ENCODE assay signal across 9 mouse cellular contexts in the genomic region with DNA sequence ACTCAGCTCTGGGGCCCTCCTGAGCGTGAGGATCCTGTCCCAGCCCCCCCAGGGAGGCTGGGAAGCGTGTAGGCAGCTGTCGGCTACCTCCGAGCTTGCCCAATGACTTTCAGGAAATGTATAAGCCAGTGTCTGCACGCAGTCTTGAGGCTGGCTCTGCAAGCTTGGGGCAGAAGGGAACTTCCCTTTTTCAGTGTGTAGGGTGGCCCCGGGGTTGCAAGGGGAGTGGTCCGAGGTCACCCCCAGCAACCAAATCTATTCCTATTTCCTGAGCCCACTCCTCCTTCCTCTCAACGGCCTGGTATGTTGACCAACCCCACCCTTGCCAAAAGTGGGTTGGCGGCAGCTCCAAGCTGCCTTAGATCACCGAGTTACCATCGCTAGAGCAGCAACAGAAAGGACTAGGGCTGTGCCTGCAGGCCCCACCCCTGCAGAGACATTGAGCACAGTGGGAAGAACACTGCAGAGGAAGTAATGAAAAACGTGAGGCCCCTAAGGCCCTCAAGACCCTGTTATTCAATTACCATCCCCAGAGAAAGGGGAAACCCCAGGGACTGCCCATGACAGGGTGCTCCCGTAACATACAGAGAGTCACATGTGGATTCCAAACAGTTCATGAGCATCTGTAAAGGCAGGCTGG. TPM values are rescaled to one million over a fixed set of nuclear protein-coding genes. Genes with fewer than 3 reads are reported as not detected.
DNase-seq lines count a peak whose midpoint lies in the region; ATAC-seq lines count a peak whose summit lies in the region.
"Had no signal": no experiment of that assay in that cellular context is flagged by ENCODE, and none has a peak within 500 bp of the region (broad histone marks: within the 10 kb centered on the region; RNA-seq: fewer than 3 reads in every experiment).

No protein-coding gene starts in this region.

- H3K27ac ChIP-seq in midbrain, embryonic 10.5 days (replicated peaks): peak overlapping the region; percentile 96
- no peak overlapping the region for H3K27ac ChIP-seq in midbrain, embryonic 11.5 days (ENCODE audit: low read depth, low read length)
- H3K27ac ChIP-seq in macrophage: peak overlapping the region; percentile 89

- DNase-seq in midbrain, embryonic 10.5 days (ENCODE audit: low spot score): no peak
- DNase-seq in midbrain, embryonic 11.5 days (ENCODE audit: low spot score, missing footprints): no peak
- peak; percentile 80 for DNase-seq in splenic B cell, adult 2 months (ENCODE audit: low read depth, low spot score)
- DNase-seq in adrenal gland, postnatal 4 days (ENCODE audit: low spot score in 2 of 2): no peak
- no peak for DNase-seq in right cerebral cortex, adult 18-20 months
- DNase-seq in cerebellum, adult 11 months: no peak

- H3K4me1 ChIP-seq in midbrain, embryonic 10.5 days: peaks cover 86% of the 10 kb centered on the region
- H3K4me1 ChIP-seq in midbrain, embryonic 11.5 days (ENCODE audit: control insufficient read depth, insufficient read depth, low read length): peaks cover 59% of the 10 kb centered on the region

- peaks cover 71% of the 10 kb centered on the region for H3K36me3 ChIP-seq in midbrain, embryonic 10.5 days
- peaks cover 51% of the 10 kb centered on the region for H3K36me3 ChIP-seq in midbrain, embryonic 11.5 days (ENCODE audit: control insufficient read depth, insufficient read depth, low read length)
- peaks cover 32% of the 10 kb centered on the region for H3K36me3 ChIP-seq in macrophage (ENCODE audit: inconsistent target)
- H3K36me3 ChIP-seq in splenic B cell, adult 2 months (ENCODE audit: control insufficient read depth, insufficient read depth, low read length, poor library complexity, severe bottlenecking): peaks cover 1% of the 10 kb centered on the region; the same call in 1 of the 2 replicates

- WGBS in midbrain, embryonic 10.5 days: 77% methylated on average over 13 of the region's 13 CpGs
- WGBS in midbrain, embryonic 11.5 days: 68% methylated on average over 13 of the region's 13 CpGs
- WGBS in macrophage (ENCODE audit: missing documents): 3% methylated on average over 13 of the region's 13 CpGs

- ATAC-seq in midbrain, embryonic 11.5 days (ENCODE audit: low FRiP score): no peak
- peak; percentile 88 to 90 for ATAC-seq in hematopoietic stem cell, adult 5-6 weeks (replicated peaks in 1 of 2; ENCODE audit: insufficient read depth in 1 of 2, low FRiP score in 2 of 2, low TSS enrichment in 1 of 2, low read depth in 1 of 2, poor library complexity in 2 of 2, severe bottlenecking in 2 of 2)

- H3K4me2 ChIP-seq in midbrain, embryonic 11.5 days: no peak overlapping the region

- H3K9ac ChIP-seq in midbrain, embryonic 11.5 days (ENCODE audit: low read length): no peak overlapping the region

- H3K27me3 ChIP-seq in midbrain, embryonic 10.5 days (ENCODE audit: low read depth, poor library complexity, severe bottlenecking): no peaks in the 10 kb centered on the region
- no peaks in the 10 kb centered on the region for H3K27me3 ChIP-seq in midbrain, embryonic 11.5 days (ENCODE audit: control insufficient read depth, insufficient read depth, low read length)
- H3K27me3 ChIP-seq in splenic B cell, adult 2 months (ENCODE audit: control insufficient read depth, insufficient read depth, low read length, poor library complexity, severe bottlenecking): no peaks in the 10 kb centered on the region

- peaks cover 53% of the 10 kb centered on the region for H3K79me2 ChIP-seq in macrophage (ENCODE audit: inconsistent target)

- no peak overlapping the region for H3K4me3 ChIP-seq in midbrain, embryonic 10.5 days
- no peak overlapping the region for H3K4me3 ChIP-seq in midbrain, embryonic 11.5 days (ENCODE audit: low read depth, low read length)
- no peak overlapping the region for H3K4me3 ChIP-seq in macrophage (ENCODE audit: inconsistent target)
- H3K4me3 ChIP-seq: myocyte had no signal

- no peaks in the 10 kb centered on the region for H3K9me3 ChIP-seq in midbrain, embryonic 10.5 days (replicated peaks)
- no peaks in the 10 kb centered on the region for H3K9me3 ChIP-seq in midbrain, embryonic 11.5 days (ENCODE audit: control insufficient read depth, low read length)

RNA-seq across cellular contexts. Expression of gene Notch1, which starts 33.1 kb away (rescaled TPM):
- polyA plus RNA-seq in midbrain, embryonic 10.5 days (2016; fragmentation: Nextera tagmentation; extraction: Ambion mirVana): 30.1 and 38.3 TPM in 2 replicates
- 40.8 and 47.5 TPM in 2 replicates for polyA plus RNA-seq in midbrain, embryonic 11.5 days (2014; fragmentation: Nextera tagmentation; extraction: Ambion mirVana)
- 21.6 and 23.7 TPM in 2 replicates for total RNA-seq in hematopoietic stem cell, adult 5-6 weeks (2017)
- 100 to 1,000 TPM in 11 of 26 experiments, 10 to 100 TPM in 15; 44.2 to 406 (median 95.6) TPM for total RNA-seq in macrophage (2018; cell fraction: chromatin; rRNA removed)
- 10 to 100 TPM in 25 of 26 experiments, 1 to 10 TPM in 1; 7.8 to 71.2 (median 19.0) TPM for total RNA-seq in macrophage (2018; cell fraction: cytosol; rRNA removed)
- 100 to 1,000 TPM in 4 of 26 experiments, 10 to 100 TPM in 22; 40.8 to 409 (median 59.9) TPM for total RNA-seq in macrophage (2018; cell fraction: nucleus; rRNA removed)
- polyA plus RNA-seq in macrophage (2018): 7.4 to 12.5 TPM (median 11.5 TPM) in 3 replicates
- 10 to 100 TPM; 35.1 to 48.7 TPM for total RNA-seq in adrenal gland, postnatal 4 days (2021)

RNA-seq across cellular contexts. Expression of gene Sec16a, which starts 38.3 kb away (rescaled TPM):
- 21.4 and 28.7 TPM in 2 replicates for polyA plus RNA-seq in midbrain, embryonic 10.5 days (2016; fragmentation: Nextera tagmentation; extraction: Ambion mirVana)
- 28.2 and 29.8 TPM in 2 replicates for polyA plus RNA-seq in midbrain, embryonic 11.5 days (2014; fragmentation: Nextera tagmentation; extraction: Ambion mirVana)
- total RNA-seq in hematopoietic stem cell, adult 5-6 weeks (2017): 30.8 and 50.0 TPM in 2 replicates
- total RNA-seq in macrophage (2018; cell fraction: chromatin; rRNA removed): 100 to 1,000 TPM in 17 of 26 experiments, 10 to 100 TPM in 9; 55.6 to 143 (median 105) TPM
- total RNA-seq in macrophage (2018; cell fraction: cytosol; rRNA removed): 10 to 100 TPM; 35.0 to 58.5 (median 50.0) TPM
- total RNA-seq in macrophage (2018; cell fraction: nucleus; rRNA removed): 10 to 100 TPM; 44.2 to 98.8 (median 78.8) TPM
- 37.5 to 46.9 TPM (median 42.2 TPM) in 3 replicates for polyA plus RNA-seq in macrophage (2018)
- 10 to 100 TPM; 53.7 to 58.6 TPM for total RNA-seq in adrenal gland, postnatal 4 days (2021)
